Mouse (Mus musculus): ENCODE data around the gene Chaf1a.

GRCm38 (mm10) chr17:56110571-56110970 lies 70.3 kb downstream of the Chaf1a start:
- TF ChIP-seq CTCF (IDR thresholded peaks at IDR 0.05; ENCODE audit: control insufficient read depth, insufficient read depth, insufficient replicate concordance, low read depth, low read length) (no peak), POLR2A (IDR thresholded peaks at IDR 0.05; ENCODE audit: control insufficient read depth, low read depth, low read length) (no peak)

All from testis, adult 2 months (tissue).